Mouse (Mus musculus) neural tube, embryonic 13.5 days (tissue): Measurements from ENCODE around the gene Reep3. TPM values are rescaled to one million over a fixed set of nuclear protein-coding genes. Genes with fewer than 3 reads are reported as not detected.

Source experiments
- ATAC-seq: fragments of 200-750 bp; cut with Nextera tagmentation; 2 replicates; pipeline ENCODE4 v1.8.0; 2017; ENCODE audit warnings: low read depth, mild to moderate bottlenecking, moderate TSS enrichment, moderate library complexity
- H3K27ac ChIP-seq: fragments of 300-500 bp; sonication (generic); replicated peaks from 2 replicates; pipeline ENCODE4 v1.5.1; 2015; ENCODE audit warnings: moderate library complexity, mild to moderate bottlenecking, inconsistent platforms
- H3K27me3 ChIP-seq: fragments of 300-500 bp; sonication (generic); 2 replicates; pipeline ENCODE4 v1.6.1; 2015; ENCODE audit warnings: mild to moderate bottlenecking, inconsistent platforms
- H3K36me3 ChIP-seq: fragments of 300-500 bp; sonication (generic); 2 replicates; pipeline ENCODE4 v1.6.1; 2015; ENCODE audit warnings: mild to moderate bottlenecking, inconsistent platforms
- H3K4me1 ChIP-seq: fragments of 300-500 bp; sonication (generic); replicated peaks from 2 replicates; pipeline ENCODE4 v1.6.1; 2015; ENCODE audit warnings: inconsistent platforms
- H3K4me2 ChIP-seq: fragments of 300-500 bp; sonication (generic); 2 replicates; pipeline ENCODE4 v1.6.1; 2015; ENCODE audit warnings: inconsistent platforms, mild to moderate bottlenecking, moderate library complexity
- H3K4me3 ChIP-seq: fragments of 300-500 bp; sonication (generic); 2 replicates; pipeline ENCODE4 v1.5.1; 2015; ENCODE audit warnings: mild to moderate bottlenecking, inconsistent platforms
- H3K9ac ChIP-seq: fragments of 300-500 bp; sonication (generic); 2 replicates; pipeline ENCODE4 v1.6.1; 2015; ENCODE audit warnings: moderate library complexity, mild to moderate bottlenecking, inconsistent platforms
- H3K9me3 ChIP-seq: fragments of 300-500 bp; sonication (generic); 2 replicates; pipeline ENCODE4 v1.6.1; 2016; ENCODE audit warnings: inconsistent platforms
- WGBS: fragments of 180-500 bp; shearing (Covaris S2); methylation state at CpG from one replicate; pipeline ENCODE4 v1.1.7; 2015; 5-methylcytosine and 5-hydroxymethylcytosine counted together
- polyA plus RNA-seq: library from polyadenylated mRNA; unstranded; fragments of >200 nt; fragmentation: Nextera tagmentation; extraction: Ambion mirVana; gene quantifications from 2 replicates; pipeline ENCODE4 v1.2.1, GENCODE M21; 2015

Gene Reep3
- polyA plus RNA-seq, 1 experiment from 2014 or later = 54.6 TPM

DNA sequence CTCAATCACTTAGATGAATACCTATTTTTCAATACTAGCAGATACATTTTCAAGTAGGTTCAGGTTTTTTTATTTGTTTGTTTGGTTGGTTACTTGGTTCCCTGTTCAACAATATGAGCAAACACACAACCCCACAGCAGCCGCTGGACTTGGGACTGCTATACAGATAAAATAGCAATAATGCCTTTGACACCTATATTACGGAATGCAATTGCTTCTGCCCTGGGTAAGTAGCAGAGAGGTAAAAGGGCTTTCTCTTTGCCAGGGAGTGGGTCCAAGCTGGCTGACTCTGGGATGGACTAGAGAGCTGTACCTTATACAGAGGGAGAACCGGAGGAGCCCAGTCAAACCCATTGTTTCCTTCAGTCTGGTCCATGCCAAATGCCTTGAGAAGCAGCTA, 56.3 kb downstream of the Reep3 start:
- Histone ChIP-seq H3K27ac (no peak overlapping the region), H3K4me1 (peaks cover 32% of the 10 kb centered on the region), H3K36me3 (0 out of 2 replicates have a peak, but pooled peaks cover 8% of the 10 kb centered on the region), H3K4me2 (no peak overlapping the region), H3K9me3 (no peaks in the 10 kb centered on the region), H3K27me3 (no peaks in the 10 kb centered on the region), H3K4me3 (no peak overlapping the region), H3K9ac (no peak overlapping the region)
- no peak for ATAC-seq
- 89% methylated on average over 3 of the region's 3 CpGs for WGBS

DNA sequence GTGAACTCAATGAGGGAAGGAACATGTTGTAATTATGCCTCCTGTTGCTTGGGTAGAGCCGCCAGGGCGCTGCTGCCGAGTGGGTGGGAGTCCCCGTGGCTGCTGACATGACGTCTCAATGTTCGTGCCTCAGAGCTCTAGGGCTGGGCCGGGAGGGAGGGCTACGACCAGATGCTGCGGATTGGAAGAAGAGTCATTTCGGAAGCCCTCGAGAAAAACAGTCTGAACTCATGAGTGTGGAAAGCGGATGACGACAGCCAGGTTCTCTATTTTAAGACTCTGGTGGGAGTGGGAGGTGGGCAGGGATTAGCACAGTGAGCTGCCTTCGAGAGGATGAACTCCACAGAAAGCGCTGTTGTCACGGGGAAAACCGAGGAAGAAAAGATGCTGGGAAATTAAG, 57.7 kb downstream of the Reep3 start:
- Histone ChIP-seq H3K4me3 (no peak overlapping the region), H3K27me3 (no peaks in the 10 kb centered on the region), H3K36me3 (peaks cover 11% of the 10 kb centered on the region; the same call in 1 of the 2 replicates), H3K4me2 (no peak overlapping the region), H3K27ac (no peak overlapping the region; the same call in 1 of the 2 replicates), H3K9ac (no peak overlapping the region), H3K9me3 (no peaks in the 10 kb centered on the region), H3K4me1 (peaks cover 18% of the 10 kb centered on the region)
- 76% methylated on average over 17 of the region's 17 CpGs for WGBS
- no peak for ATAC-seq

DNA sequence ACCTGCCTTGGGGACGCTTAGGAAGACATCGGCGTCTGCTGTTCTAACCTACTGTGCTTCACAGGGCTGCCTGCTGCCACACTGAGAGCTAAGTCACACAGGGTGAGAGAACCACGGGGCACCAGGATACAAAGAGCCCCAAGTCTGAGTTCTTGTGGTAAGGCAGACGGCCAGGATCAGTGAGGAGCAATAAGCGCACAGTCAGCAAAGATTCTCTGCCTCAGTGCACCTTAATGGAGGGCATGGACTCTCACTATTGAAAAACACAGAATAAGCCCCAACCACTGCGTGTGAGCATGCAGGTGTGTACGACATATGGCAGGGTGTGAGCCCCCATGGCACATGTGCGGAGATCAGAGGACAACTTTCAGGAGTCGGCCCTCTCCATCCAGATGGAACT, 60.2 kb downstream of the Reep3 start:
- Histone ChIP-seq H3K9me3 (no peaks in the 10 kb centered on the region), H3K36me3 (peaks cover 18% of the 10 kb centered on the region; the same call in 1 of the 2 replicates), H3K4me2 (no peak overlapping the region), H3K4me1 (peaks cover 10% of the 10 kb centered on the region), H3K4me3 (no peak overlapping the region), H3K27me3 (no peaks in the 10 kb centered on the region), H3K27ac (0 out of 2 replicates have a peak overlapping the region, but pooled peaks have one; percentile 29), H3K9ac (no peak overlapping the region)
- WGBS = 87% methylated on average over 10 of the region's 10 CpGs
- no peak for ATAC-seq

DNA sequence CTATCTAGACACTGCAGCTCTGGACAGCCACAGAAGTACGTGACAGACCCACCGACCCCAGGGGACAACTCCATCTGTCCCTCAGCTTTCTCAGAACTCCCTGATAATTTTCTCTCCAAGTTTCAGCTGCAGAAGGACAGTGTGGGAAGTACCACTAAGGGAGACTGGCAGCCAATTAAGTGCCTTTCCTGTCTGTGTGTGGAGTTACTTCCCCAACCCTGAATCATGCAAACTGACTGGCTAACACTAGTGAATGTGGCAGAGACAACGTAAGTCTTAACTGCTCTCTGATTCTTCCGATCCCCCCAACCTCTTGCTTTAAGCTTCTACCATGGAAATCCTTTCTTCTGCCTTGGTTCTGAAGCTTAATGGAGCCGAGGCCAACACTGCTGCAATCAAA, 60.6 kb downstream of the Reep3 start:
- H3K9ac ChIP-seq = no peak overlapping the region
- H3K4me1 ChIP-seq = peaks cover 10% of the 10 kb centered on the region
- WGBS = 79% methylated on average over 5 of the region's 5 CpGs
- no peak overlapping the region for H3K4me3 ChIP-seq
- no peaks in the 10 kb centered on the region for H3K27me3 ChIP-seq
- peaks cover 19% of the 10 kb centered on the region; the same call in 1 of the 2 replicates for H3K36me3 ChIP-seq
- no peak for ATAC-seq
- H3K4me2 ChIP-seq = no peak overlapping the region
- H3K27ac ChIP-seq = 0 out of 2 replicates have a peak overlapping the region, but pooled peaks have one; percentile 29
- H3K9me3 ChIP-seq = no peaks in the 10 kb centered on the region

DNA sequence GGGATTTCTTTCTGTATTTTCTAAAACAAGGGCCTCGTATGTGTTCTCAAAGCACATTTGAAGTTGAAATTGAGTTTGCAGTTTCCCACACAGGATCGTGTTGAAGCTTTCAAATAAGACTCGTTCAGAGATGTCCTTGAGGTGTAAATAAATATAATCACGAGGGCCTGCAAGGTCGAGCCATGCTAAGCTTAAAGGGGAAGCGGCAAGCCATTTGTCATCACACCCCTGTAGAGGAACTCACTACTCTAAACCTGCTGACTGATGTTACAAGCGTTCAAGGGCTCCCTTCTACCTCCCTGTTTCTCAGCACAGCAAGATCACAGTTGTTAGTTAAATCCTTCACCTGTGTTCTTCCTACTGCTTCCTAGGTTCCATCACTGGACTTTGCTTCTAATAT, 65.6 kb downstream of the Reep3 start:
- H3K4me1 ChIP-seq = peaks cover 19% of the 10 kb centered on the region
- 79% methylated on average over 7 of the region's 7 CpGs for WGBS
- no peak overlapping the region for H3K27ac ChIP-seq
- H3K9ac ChIP-seq = no peak overlapping the region
- no peaks in the 10 kb centered on the region for H3K27me3 ChIP-seq
- H3K9me3 ChIP-seq = no peaks in the 10 kb centered on the region
- ATAC-seq = no peak
- no peak overlapping the region for H3K4me2 ChIP-seq
- H3K36me3 ChIP-seq = peaks cover 27% of the 10 kb centered on the region
- H3K4me3 ChIP-seq = no peak overlapping the region

DNA sequence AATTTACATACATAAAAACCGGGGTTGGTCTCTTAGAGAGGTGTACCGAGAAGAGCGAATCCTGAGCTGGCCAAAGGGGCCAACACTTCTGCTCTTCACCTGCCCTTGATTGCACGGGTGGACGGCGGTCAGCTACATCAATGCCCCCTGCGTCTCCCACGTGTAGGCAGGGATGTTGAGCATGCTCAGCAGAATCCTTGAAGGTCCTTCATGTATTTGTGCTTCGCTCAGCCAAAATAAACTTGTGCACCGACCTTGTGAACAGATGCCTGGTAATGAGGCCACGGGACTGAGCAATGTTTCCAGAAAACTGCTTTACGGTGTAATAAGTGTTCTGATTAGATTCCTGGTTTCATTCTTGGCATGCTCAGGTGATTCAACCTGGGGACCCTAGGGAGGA, 67.4 kb downstream of the Reep3 start:
- Histone ChIP-seq H3K27ac (peak overlapping the region; percentile 42; the same call in 1 of the 2 replicates), H3K36me3 (peaks cover 21% of the 10 kb centered on the region), H3K9me3 (no peaks in the 10 kb centered on the region), H3K27me3 (no peaks in the 10 kb centered on the region), H3K4me3 (no peak overlapping the region), H3K4me2 (no peak overlapping the region), H3K9ac (no peak overlapping the region), H3K4me1 (peaks cover 32% of the 10 kb centered on the region)
- no peak for ATAC-seq
- 67% methylated on average over 12 of the region's 12 CpGs for WGBS

DNA sequence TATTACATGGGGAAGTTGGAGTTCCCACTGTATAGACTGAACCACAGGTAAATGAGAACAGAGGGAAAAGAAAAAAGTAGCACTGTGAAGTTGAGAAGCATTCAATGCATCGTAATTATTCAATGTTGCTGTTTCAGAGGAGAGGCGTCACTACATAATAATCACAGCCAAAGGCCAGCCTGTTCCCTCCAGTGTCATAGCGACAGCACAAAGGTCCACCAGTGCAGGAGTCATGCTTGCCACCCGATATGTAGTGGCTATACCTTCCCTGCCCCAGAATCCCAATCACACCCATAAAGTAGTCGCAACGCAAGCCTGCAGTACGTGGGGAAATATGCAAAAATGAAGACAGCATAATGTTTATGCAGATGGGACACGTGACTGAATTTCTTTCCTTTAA, 70.4 kb downstream of the Reep3 start:
- H3K27ac ChIP-seq = peak overlapping the region; percentile 71
- no peak for ATAC-seq
- no peak overlapping the region for H3K4me3 ChIP-seq
- H3K9ac ChIP-seq = no peak overlapping the region
- WGBS = 49% methylated on average over 8 of the region's 8 CpGs
- H3K4me1 ChIP-seq = peaks cover 28% of the 10 kb centered on the region
- H3K9me3 ChIP-seq = no peaks in the 10 kb centered on the region
- H3K4me2 ChIP-seq = no peak overlapping the region
- peaks cover 21% of the 10 kb centered on the region for H3K36me3 ChIP-seq
- H3K27me3 ChIP-seq = no peaks in the 10 kb centered on the region

DNA sequence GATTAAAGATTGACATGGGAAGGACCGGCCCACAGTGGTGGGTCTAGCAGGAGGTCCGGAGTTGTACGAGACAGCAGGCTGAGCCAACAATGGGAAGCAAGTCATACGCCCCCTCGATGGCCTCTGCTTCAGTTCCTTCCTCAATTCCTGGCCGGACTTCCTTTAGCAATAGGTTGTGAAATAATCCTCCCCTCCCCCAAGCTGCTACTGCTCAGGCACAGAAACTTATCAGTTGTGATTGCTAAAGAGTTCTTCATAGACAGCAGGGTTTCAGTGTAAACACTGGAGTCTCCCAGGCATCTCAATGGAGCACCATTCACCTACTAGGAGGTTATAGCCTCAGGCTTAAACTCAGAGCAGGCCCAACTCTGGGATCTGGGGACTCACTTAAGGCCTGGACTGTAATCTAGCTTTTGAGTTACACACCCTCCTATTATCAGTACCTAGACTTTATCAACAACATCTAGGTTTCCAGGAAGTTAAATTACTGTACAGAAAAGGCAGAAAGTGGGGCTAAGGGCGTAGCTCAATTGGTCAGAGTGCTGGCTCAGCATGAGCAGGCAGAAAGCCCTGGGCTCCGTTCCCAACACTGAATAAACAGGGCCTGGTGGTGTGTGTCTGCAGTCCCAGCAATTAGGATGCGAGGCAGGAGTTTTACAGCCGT, 71.0 kb downstream of the Reep3 start:
- H3K27ac ChIP-seq = peak overlapping the region; percentile 71
- H3K9ac ChIP-seq = no peak overlapping the region
- H3K36me3 ChIP-seq = peaks cover 28% of the 10 kb centered on the region
- no peaks in the 10 kb centered on the region for H3K9me3 ChIP-seq
- peak; percentile 72 for ATAC-seq
- H3K27me3 ChIP-seq = no peaks in the 10 kb centered on the region
- peaks cover 28% of the 10 kb centered on the region for H3K4me1 ChIP-seq
- no peak overlapping the region for H3K4me2 ChIP-seq
- H3K4me3 ChIP-seq = no peak overlapping the region
- WGBS = 25% methylated on average over 10 of the region's 10 CpGs

DNA sequence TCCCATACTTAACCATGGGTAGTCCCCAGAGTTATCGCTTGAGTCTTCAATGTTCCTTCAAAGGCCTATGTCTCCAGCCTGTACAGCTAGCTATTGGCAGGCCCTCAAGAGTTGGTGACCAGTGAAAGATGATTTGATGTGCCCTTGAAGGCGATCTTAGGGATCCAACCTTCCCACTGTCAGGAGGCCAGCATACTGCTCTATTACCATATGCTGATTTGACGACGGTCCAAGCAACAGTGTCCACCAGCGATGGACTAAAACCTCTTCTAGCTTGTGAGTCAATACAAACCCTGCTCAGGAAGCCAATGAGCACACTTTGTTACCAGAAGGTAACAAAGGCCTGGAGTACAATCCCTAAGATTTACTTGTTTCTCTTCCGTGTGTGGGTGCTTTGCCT, 72.4 kb downstream of the Reep3 start:
- no peak overlapping the region for H3K4me2 ChIP-seq
- ATAC-seq = no peak
- WGBS = 95% methylated on average over 6 of the region's 6 CpGs

DNA sequence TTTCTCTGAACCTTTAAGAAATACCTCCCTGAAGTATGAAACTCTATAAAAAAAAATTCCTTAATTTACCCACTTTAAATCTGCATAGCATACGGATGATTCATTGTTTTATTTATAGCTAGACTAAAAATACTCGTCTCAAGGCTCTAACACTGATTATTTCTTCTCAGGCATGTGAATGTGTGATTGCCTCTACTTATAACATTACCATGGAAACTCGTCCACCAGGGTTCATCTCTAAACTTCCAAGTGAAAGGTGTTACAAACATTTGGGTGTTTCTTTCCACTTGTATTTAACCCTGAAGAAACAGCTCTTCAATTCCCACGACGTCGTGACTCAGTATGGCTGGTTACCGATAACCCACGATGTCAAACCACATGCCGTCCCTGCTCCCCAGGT, 73.7 kb downstream of the Reep3 start:
- H3K27ac ChIP-seq = no peak overlapping the region
- peaks cover 16% of the 10 kb centered on the region for H3K36me3 ChIP-seq
- H3K4me2 ChIP-seq = no peak overlapping the region
- no peak for ATAC-seq
- H3K4me3 ChIP-seq = no peak overlapping the region
- H3K9me3 ChIP-seq = no peaks in the 10 kb centered on the region
- 93% methylated on average over 9 of the region's 9 CpGs for WGBS
- no peaks in the 10 kb centered on the region for H3K27me3 ChIP-seq
- H3K4me1 ChIP-seq = peaks cover 29% of the 10 kb centered on the region
- no peak overlapping the region for H3K9ac ChIP-seq

More for the DNA sequence above, 72.4 kb downstream of the Reep3 start:
- Histone ChIP-seq H3K27ac (no peak overlapping the region), H3K9me3 (no peaks in the 10 kb centered on the region), H3K9ac (no peak overlapping the region), H3K4me3 (no peak overlapping the region), H3K36me3 (peaks cover 21% of the 10 kb centered on the region), H3K27me3 (no peaks in the 10 kb centered on the region), H3K4me1 (peaks cover 26% of the 10 kb centered on the region)

DNA sequence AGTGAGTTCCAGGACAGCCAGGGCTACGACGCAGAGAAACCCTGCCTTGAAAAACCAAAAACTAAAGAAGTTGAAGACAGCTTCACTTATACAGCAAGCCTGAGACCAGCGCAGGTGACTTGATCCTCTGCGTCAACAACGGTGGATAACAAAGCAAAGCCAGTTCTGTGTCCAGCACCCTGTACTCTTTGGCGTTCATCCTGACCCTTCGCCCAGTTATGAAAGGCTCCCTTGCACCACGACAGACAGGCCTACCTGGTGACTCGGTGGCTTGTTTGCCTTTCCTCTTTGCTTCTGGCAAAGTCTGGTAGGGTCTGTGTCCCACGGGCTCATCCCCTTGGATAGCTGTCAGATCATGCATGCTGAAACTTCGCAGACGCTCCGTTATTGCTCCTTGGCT, 75.3 kb downstream of the Reep3 start:
- H3K27me3 ChIP-seq = no peaks in the 10 kb centered on the region
- H3K9me3 ChIP-seq = no peaks in the 10 kb centered on the region
- ATAC-seq = no peak
- H3K4me3 ChIP-seq = no peak overlapping the region
- H3K4me1 ChIP-seq = peaks cover 34% of the 10 kb centered on the region
- peaks cover 16% of the 10 kb centered on the region for H3K36me3 ChIP-seq
- H3K9ac ChIP-seq = no peak overlapping the region
- H3K27ac ChIP-seq = no peak overlapping the region
- H3K4me2 ChIP-seq = no peak overlapping the region
- 93% methylated on average over 13 of the region's 13 CpGs for WGBS

DNA sequence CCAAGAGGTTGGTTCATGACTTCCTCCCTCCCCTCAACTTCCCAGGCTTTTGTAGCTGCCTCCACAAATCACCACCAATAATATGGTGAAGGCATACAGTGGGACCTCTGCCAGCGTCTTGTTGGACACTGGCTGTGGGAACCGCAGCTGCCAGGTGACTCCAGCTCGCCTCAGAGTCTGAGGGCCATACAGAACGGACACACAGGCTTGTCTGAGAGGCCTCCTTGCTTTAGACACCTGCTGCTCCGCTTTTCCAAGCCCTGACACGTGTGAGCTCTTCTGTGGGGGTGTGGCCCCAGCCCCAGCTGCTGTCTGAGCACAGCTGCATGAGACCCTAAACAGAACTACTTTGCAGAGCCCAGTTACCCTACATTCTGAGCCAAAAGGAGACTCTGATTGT, 77.9 kb downstream of the Reep3 start:
- H3K27ac ChIP-seq = peak overlapping the region; percentile 59
- H3K4me1 ChIP-seq = peaks cover 18% of the 10 kb centered on the region
- no peak overlapping the region for H3K4me2 ChIP-seq
- H3K4me3 ChIP-seq = no peak overlapping the region
- no peak overlapping the region for H3K9ac ChIP-seq
- 10% methylated on average over 6 of the region's 6 CpGs for WGBS
- ATAC-seq = peak; percentile 77
- no peaks in the 10 kb centered on the region for H3K27me3 ChIP-seq
- H3K9me3 ChIP-seq = no peaks in the 10 kb centered on the region
- peaks cover 35% of the 10 kb centered on the region for H3K36me3 ChIP-seq

DNA sequence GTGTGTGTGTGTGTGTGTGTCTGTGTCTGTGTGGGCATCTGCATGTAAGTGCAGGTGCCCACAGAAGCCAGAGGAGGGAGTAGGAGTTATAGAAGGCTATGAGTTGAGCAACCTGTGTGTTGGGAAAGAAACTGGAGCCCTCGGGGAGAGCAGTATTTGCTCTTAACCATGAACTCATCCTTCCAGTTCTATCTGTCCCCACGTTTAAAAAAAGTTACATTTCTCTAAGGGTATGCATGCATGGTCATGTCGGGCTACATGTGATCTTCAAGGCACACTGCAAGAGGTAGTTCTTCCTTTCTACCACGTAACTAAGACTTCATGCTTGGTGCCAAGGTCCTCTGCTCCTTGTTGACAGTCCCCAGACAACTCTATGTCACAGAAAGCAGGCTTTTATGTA, 78.9 kb downstream of the Reep3 start:
- H3K27ac ChIP-seq = no peak overlapping the region
- ATAC-seq = no peak
- no peaks in the 10 kb centered on the region for H3K27me3 ChIP-seq
- 93% methylated on average over 4 of the region's 4 CpGs for WGBS
- no peak overlapping the region for H3K4me2 ChIP-seq
- H3K9ac ChIP-seq = no peak overlapping the region
- peaks cover 41% of the 10 kb centered on the region for H3K36me3 ChIP-seq
- no peak overlapping the region for H3K4me3 ChIP-seq
- H3K4me1 ChIP-seq = peaks cover 18% of the 10 kb centered on the region
- no peaks in the 10 kb centered on the region for H3K9me3 ChIP-seq
